Mouse (Mus musculus) gastrocnemius, postnatal 36 days (tissue): Measurements from ENCODE around the gene Il19. TPM values are rescaled to one million over a fixed set of nuclear protein-coding genes. Genes with fewer than 3 reads are reported as not detected.
A peak's percentile ranks its signal among the peaks of the same experiment; 100 is the strongest.

Experiments used
- DNase-seq, 2 experiments: peaks; one replicate each; pipeline ENCODE4 v3.0.0; 2022
- intact Hi-C: fragments of 180-260 bp; cut with DNase I; formaldehyde crosslinking; loops from one replicate; pipeline ENCODE4 v1.15.1; 2025
- long read RNA-seq, 2 experiments: library from polyadenylated mRNA; stranded (forward); transcript quantifications; one replicate each; pipeline ENCODE4 v2.0.0; 2021
- total RNA-seq, 2 experiments: library from RNA; stranded (reverse); gene quantifications; 2 replicates each; pipeline ENCODE4 v1.2.3; 2021

Gene Il19
- total RNA-seq, result not detected
- long read RNA-seq, experiment 1, result 0 reads
- long read RNA-seq, experiment 2, result 0 reads

- no peak for DNase-seq
- intact Hi-C loops, result no loop called here
These were observed at the start of gene Il19 for GRCm38 (mm10) chr1:130940065-130940687. TSS of gene Il19 (minus strand) at chr1:130940115.

- DNase-seq, result no peak
- intact Hi-C loops, result no loop called here
These were observed 49.4 kb upstream of the Il19 start for GRCm38 (mm10) chr1:130989331-130989730.

GRCm38 (mm10) chr1:130987418-130987817 is 47.5 kb upstream of the Il19 start:
- DNase-seq, result no peak
- intact Hi-C loops, result no loop called here

- intact Hi-C loops, result no loop called here
These were observed 47.1 kb upstream of the Il19 start for GRCm38 (mm10) chr1:130987001-130987400.

GRCm38 (mm10) chr1:130984441-130984840 is 44.5 kb upstream of the Il19 start:
- intact Hi-C loops, result loop anchor here (1.0 kb wide), 1 partner anchor 69 kb away; no protein-coding TSS in a partner anchor

More at GRCm38 (mm10) chr1:130987001-130987400, 47.1 kb upstream of the Il19 start:
- DNase-seq, result no peak

GRCm38 (mm10) chr1:130979455-130979854 is 39.5 kb upstream of the Il19 start:
- intact Hi-C loops, result loop anchor here (2.0 kb wide), 1 partner anchor 105 kb away; no protein-coding TSS in a partner anchor
- DNase-seq, result no peak

More at GRCm38 (mm10) chr1:130984441-130984840, 44.5 kb upstream of the Il19 start:
- DNase-seq, result no peak

- intact Hi-C loops, result no loop called here
- DNase-seq, result peak in 1 of 2 experiments; percentile 26
These were observed 24.0 kb upstream of the Il19 start for GRCm38 (mm10) chr1:130963891-130964290.

GRCm38 (mm10) chr1:130946920-130947319 is 7.0 kb upstream of the Il19 start:
- intact Hi-C loops, result no loop called here
- no peak for DNase-seq

- DNase-seq, result peak in 1 of 2 experiments; percentile 14
- intact Hi-C loops, result no loop called here
These were observed 1.9 kb upstream of the Il19 start for GRCm38 (mm10) chr1:130941801-130942200.

GRCm38 (mm10) chr1:130938192-130938591 is 1.7 kb downstream of the Il19 start:
- intact Hi-C loops, result no loop called here
- no peak for DNase-seq

- no peak for DNase-seq
- intact Hi-C loops, result no loop called here
These were observed 2.7 kb downstream of the Il19 start for GRCm38 (mm10) chr1:130937170-130937569.

GRCm38 (mm10) chr1:130936351-130936750 is 3.6 kb downstream of the Il19 start:
- intact Hi-C loops, result no loop called here
- no peak for DNase-seq

- DNase-seq, result no peak
- intact Hi-C loops, result no loop called here
These were observed 13.4 kb downstream of the Il19 start for GRCm38 (mm10) chr1:130926484-130926883.

GRCm38 (mm10) chr1:130918323-130918980 is 21.5 kb downstream of the Il19 start:
- DNase-seq, result no peak
- intact Hi-C loops, result no loop called here

GRCm38 (mm10) chr1:130911401-130912010 is 28.4 kb downstream of the Il19 start, which contains the start of gene Il20:
TSS of gene Il20 (minus strand) at chr1:130911451.
- DNase-seq, result no peak
- intact Hi-C loops, result no loop called here

- DNase-seq, result no peak
- intact Hi-C loops, result no loop called here
These were observed 37.4 kb downstream of the Il19 start for GRCm38 (mm10) chr1:130902505-130902904.

GRCm38 (mm10) chr1:130894468-130894867 is 45.4 kb downstream of the Il19 start:
- no peak for DNase-seq
- intact Hi-C loops, result no loop called here

GRCm38 (mm10) chr1:130893329-130894040 is 46.4 kb downstream of the Il19 start:
- no peak for DNase-seq
- intact Hi-C loops, result no loop called here

- intact Hi-C loops, result no loop called here
- DNase-seq, result no peak
These were observed 47.5 kb downstream of the Il19 start for GRCm38 (mm10) chr1:130892446-130892845.

GRCm38 (mm10) chr1:130887354-130887753 is 52.6 kb downstream of the Il19 start, which contains the start of gene Il24:
TSS of gene Il24 (minus strand) at chr1:130887454.
- intact Hi-C loops, result no loop called here
- no peak for DNase-seq

- intact Hi-C loops, result no loop called here
- DNase-seq, result no peak
These were observed 56.8 kb downstream of the Il19 start for GRCm38 (mm10) chr1:130883146-130883545.
